Mouse (Mus musculus) spleen, adult 2 months (tissue): ENCODE measurements at regions not wholly inside any gene's neighbourhood (a gene's known extent, or its start where the extent isn't known, plus 50 kb on each side); places are given as distances from the start of the nearest gene placed in this dataset.
"Not testable (repeated sequence)": the region's sequence is repeated elsewhere in the genome, so short reads cannot be mapped to it uniquely, and the experiment has no call there.

Experiments
- DNase-seq, 2 experiments: peaks; one replicate each; pipeline versions ENCODE4 v3.0.0 to v3.0.0-alpha.2; 2012 to 2021; ENCODE audit warnings: low spot score in 2 of 2, low read depth in 1 of 2
- H3K27ac ChIP-seq: fragments of 200-500 bp; 2 replicates; pipeline ENCODE4 v1.5.1; 2012; ENCODE audit warnings: low read length, inconsistent platforms; ENCODE audit not compliant: insufficient read depth
- H3K27me3 ChIP-seq: fragments of 200-500 bp; 2 replicates; pipeline ENCODE4 v1.6.1; 2012; ENCODE audit warnings: mild to moderate bottlenecking, moderate library complexity, low read length, inconsistent platforms; ENCODE audit not compliant: control insufficient read depth, insufficient read depth
- H3K36me3 ChIP-seq: fragments of 200-500 bp; 2 replicates; pipeline ENCODE4 v1.6.1; 2012; ENCODE audit warnings: mild to moderate bottlenecking, low read length, inconsistent platforms; ENCODE audit not compliant: control insufficient read depth, insufficient read depth
- H3K4me1 ChIP-seq: fragments of 200-500 bp; 2 replicates; pipeline ENCODE4 v1.6.1; 2011; ENCODE audit warnings: inconsistent platforms; ENCODE audit not compliant: control insufficient read depth, insufficient read depth, insufficient read length
- H3K4me3 ChIP-seq: fragments of 200-500 bp; 2 replicates; pipeline ENCODE4 v1.5.1; 2011; ENCODE audit warnings: mild to moderate bottlenecking, inconsistent platforms; ENCODE audit not compliant: insufficient read depth, insufficient read length; ENCODE audit errors: extremely low read depth
- CTCF ChIP-seq: fragments of 200-500 bp; IDR thresholded peaks from 2 replicates; pipeline ENCODE4 v1.5.1; 2011; ENCODE audit warnings: mild to moderate bottlenecking, inconsistent platforms; ENCODE audit not compliant: insufficient read depth, insufficient read length, insufficient replicate concordance; ENCODE audit errors: extremely low read depth
- POLR2A ChIP-seq: fragments of 200-500 bp; IDR thresholded peaks from 2 replicates; pipeline ENCODE4 v1.6.1; 2011; ENCODE audit warnings: low read depth, low read length, inconsistent platforms
- WGBS: fragments of 180-500 bp; shearing (Covaris S2); methylation state at CpG from one replicate; pipeline ENCODE4 v1.1.7; 2018; 5-methylcytosine and 5-hydroxymethylcytosine counted together

- WGBS, result 91% methylated on average over 16 of the region's 16 CpGs
- H3K27me3 ChIP-seq, result no peaks in the 10 kb centered on the region
- no peak overlapping the region for H3K4me3 ChIP-seq
- H3K4me1 ChIP-seq, result no peaks in the 10 kb centered on the region
- no peak for TF ChIP-seq POLR2A
- H3K27ac ChIP-seq, result no peak overlapping the region
- DNase-seq, result no peak
- no peaks in the 10 kb centered on the region for H3K36me3 ChIP-seq
These were observed 307.7 kb downstream of the Vrk1 start for GRCm38 (mm10) chr12:106317738-106318137.

GRCm38 (mm10) chr12:106321511-106321910 lies 311.5 kb downstream of the Vrk1 start:
- DNase-seq, result no peak
- H3K4me3 ChIP-seq, result no peak overlapping the region

GRCm38 (mm10) chr12:106326611-106327010 lies 316.6 kb downstream of the Vrk1 start:
- no peak for DNase-seq
- no peaks in the 10 kb centered on the region for H3K27me3 ChIP-seq
- TF ChIP-seq POLR2A (no peak), CTCF (no peak)
- H3K4me3 ChIP-seq, result no peak overlapping the region
- no peaks in the 10 kb centered on the region for H3K36me3 ChIP-seq
- no peaks in the 10 kb centered on the region for H3K4me1 ChIP-seq
- 84% methylated on average over 4 of the region's 4 CpGs for WGBS
- no peak overlapping the region for H3K27ac ChIP-seq

More at GRCm38 (mm10) chr12:106321511-106321910, 311.5 kb downstream of the Vrk1 start:
- 91% methylated on average over 7 of the region's 7 CpGs for WGBS
- H3K27ac ChIP-seq, result no peak overlapping the region
- TF ChIP-seq POLR2A (no peak), CTCF (no peak)
- H3K4me1 ChIP-seq, result no peaks in the 10 kb centered on the region
- no peaks in the 10 kb centered on the region for H3K36me3 ChIP-seq
- H3K27me3 ChIP-seq, result no peaks in the 10 kb centered on the region

GRCm38 (mm10) chr12:106327351-106327750 lies 317.3 kb downstream of the Vrk1 start:
- WGBS, result 77% methylated on average over 5 of the region's 5 CpGs

DNA sequence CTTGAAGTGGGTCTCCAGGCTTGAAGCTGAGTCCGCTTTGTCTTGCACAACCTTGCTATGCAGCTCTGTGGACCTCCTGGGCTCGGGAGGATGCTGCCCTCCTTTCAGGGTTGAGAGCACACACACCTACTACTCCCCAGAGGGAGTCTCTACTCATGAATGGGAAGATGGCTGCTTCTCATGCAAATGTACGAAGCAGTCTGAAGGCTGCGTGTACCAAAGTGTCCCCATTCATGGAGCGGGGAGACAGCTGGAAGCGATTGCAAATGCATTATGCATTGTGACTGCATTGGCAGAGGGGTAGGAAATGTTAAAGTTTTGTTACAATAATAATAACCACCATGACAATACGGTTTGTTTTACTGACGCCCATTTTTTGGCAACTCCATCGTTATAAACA lies 347.8 kb downstream of the Vrk1 start:
- no peaks in the 10 kb centered on the region for H3K27me3 ChIP-seq
- TF ChIP-seq POLR2A, result no peak
- no peak for TF ChIP-seq CTCF
- DNase-seq, result no peak
- H3K4me1 ChIP-seq, result no peaks in the 10 kb centered on the region
- 91% methylated on average over 9 of the region's 9 CpGs for WGBS
- no peak overlapping the region for H3K27ac ChIP-seq
- no peaks in the 10 kb centered on the region for H3K36me3 ChIP-seq
- H3K4me3 ChIP-seq, result no peak overlapping the region

More at GRCm38 (mm10) chr12:106327351-106327750, 317.3 kb downstream of the Vrk1 start:
- Histone ChIP-seq H3K4me1 (no peaks in the 10 kb centered on the region), H3K4me3 (no peak overlapping the region), H3K27ac (no peak overlapping the region), H3K27me3 (no peaks in the 10 kb centered on the region), H3K36me3 (no peaks in the 10 kb centered on the region)
- DNase-seq, result no peak
- TF ChIP-seq CTCF, result no peak
- TF ChIP-seq POLR2A, result no peak

GRCm38 (mm10) chr12:106361646-106362045 lies 351.6 kb downstream of the Vrk1 start:
- H3K27me3 ChIP-seq, DNase-seq, H3K4me3 ChIP-seq, H3K27ac ChIP-seq, H3K36me3 ChIP-seq, H3K4me1 ChIP-seq: not testable (repeated sequence)
- 55% methylated on average over 7 of the region's 7 CpGs for WGBS

DNA sequence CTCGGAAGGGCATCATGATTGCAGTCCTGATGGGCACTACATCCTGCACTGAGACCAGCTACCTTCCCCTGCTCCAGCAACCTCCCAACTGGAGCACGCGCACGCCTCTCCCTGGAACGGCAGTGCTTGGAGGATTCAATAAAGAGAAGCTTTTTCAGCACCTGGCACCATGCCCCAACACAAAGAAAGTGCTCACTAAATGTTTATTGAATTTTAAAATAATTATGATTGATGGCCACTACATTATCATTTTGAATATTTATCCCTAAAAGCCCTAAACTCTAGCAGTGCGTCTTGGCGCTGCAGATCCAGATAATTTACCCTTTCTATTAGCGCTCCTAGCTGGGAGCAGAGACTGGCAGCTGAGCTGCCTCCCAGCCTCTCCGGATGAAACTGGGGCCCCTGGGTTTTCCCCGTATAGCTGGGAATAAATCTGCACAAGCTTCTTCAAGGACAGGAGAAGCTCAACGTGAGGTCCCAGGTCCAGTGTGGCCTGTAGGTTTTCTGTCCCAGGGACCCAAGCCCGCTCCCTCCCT lies 364.9 kb downstream of the Vrk1 start:
- TF ChIP-seq POLR2A (no peak), CTCF (no peak)
- DNase-seq, result no peak
- H3K4me1 ChIP-seq, result no peaks in the 10 kb centered on the region
- 79% methylated on average over 12 of the region's 12 CpGs for WGBS
- no peak overlapping the region for H3K4me3 ChIP-seq
- no peaks in the 10 kb centered on the region for H3K36me3 ChIP-seq
- no peaks in the 10 kb centered on the region for H3K27me3 ChIP-seq
- no peak overlapping the region for H3K27ac ChIP-seq

DNA sequence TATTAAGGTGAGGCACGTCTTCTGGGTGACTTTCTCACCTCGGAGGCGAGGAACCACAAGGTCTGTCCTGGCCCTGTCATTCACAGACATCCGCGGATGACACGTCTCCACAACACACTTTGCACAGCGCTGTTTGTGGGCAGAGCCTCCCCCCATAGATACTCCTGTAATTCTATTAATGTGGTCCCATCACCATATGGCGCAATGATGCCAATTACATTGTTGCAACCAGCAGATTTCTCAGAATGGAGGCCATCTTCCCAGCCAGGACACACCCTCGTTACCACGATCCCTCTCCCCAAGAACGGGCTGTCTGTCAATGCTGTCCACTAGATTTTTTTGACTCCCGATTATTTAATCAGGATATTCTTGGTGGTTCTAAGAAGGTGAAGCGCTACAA lies 365.9 kb downstream of the Vrk1 start:
- WGBS, result 88% methylated on average over 13 of the region's 13 CpGs
- H3K36me3 ChIP-seq, result no peaks in the 10 kb centered on the region
- TF ChIP-seq CTCF (no peak), POLR2A (no peak)
- H3K4me3 ChIP-seq, result no peak overlapping the region
- DNase-seq, result no peak
- H3K27ac ChIP-seq, result no peak overlapping the region
- H3K4me1 ChIP-seq, result no peaks in the 10 kb centered on the region
- H3K27me3 ChIP-seq, result no peaks in the 10 kb centered on the region
